Mouse (Mus musculus) stomach, embryonic 16.5 days (tissue): Measurements from ENCODE around the gene Trex2. TPM values are rescaled to one million over a fixed set of nuclear protein-coding genes. Genes with fewer than 3 reads are reported as not detected.
"Not testable (repeated sequence)": the region's sequence is repeated elsewhere in the genome, so short reads cannot be mapped to it uniquely, and the experiment has no call there.

Source experiments
- ATAC-seq: fragments of 200-750 bp; cut with Nextera tagmentation; 2 replicates; pipeline ENCODE4 v1.8.0; 2017; ENCODE audit warnings: moderate number of reproducible peaks, moderate TSS enrichment; ENCODE audit not compliant: insufficient read depth, low FRiP score
- H3K27ac ChIP-seq: fragments of 300-500 bp; sonication (generic); 2 replicates; pipeline ENCODE4 v1.5.1; 2014; ENCODE audit warnings: low read length
- H3K27me3 ChIP-seq: fragments of 300-500 bp; sonication (generic); 2 replicates; pipeline ENCODE4 v1.6.1; 2014; ENCODE audit warnings: low read length, control low read depth, mixed read lengths; ENCODE audit not compliant: control insufficient read depth, insufficient read depth
- H3K36me3 ChIP-seq: fragments of 300-500 bp; sonication (generic); 2 replicates; pipeline ENCODE4 v1.6.1; 2014; ENCODE audit warnings: low read length; ENCODE audit not compliant: control insufficient read depth, insufficient read depth
- H3K4me1 ChIP-seq: fragments of 300-500 bp; sonication (generic); 2 replicates; pipeline ENCODE4 v1.6.1; 2014; ENCODE audit warnings: low read length, control low read depth, mixed read lengths; ENCODE audit not compliant: control insufficient read depth, insufficient read depth
- H3K4me2 ChIP-seq: fragments of 300-500 bp; sonication (generic); 2 replicates; pipeline ENCODE4 v1.6.1; 2014; ENCODE audit warnings: low read depth, low read length, mixed read lengths
- H3K4me3 ChIP-seq: fragments of 300-500 bp; sonication (generic); replicated peaks from 2 replicates; pipeline ENCODE4 v1.5.1; 2014; ENCODE audit warnings: mild to moderate bottlenecking, low read length
- H3K9ac ChIP-seq: fragments of 300-500 bp; sonication (generic); 2 replicates; pipeline ENCODE4 v1.6.1; 2014; ENCODE audit warnings: low read length
- H3K9me3 ChIP-seq: fragments of 300-500 bp; sonication (generic); replicated peaks from 2 replicates; pipeline ENCODE4 v1.6.1; 2016; ENCODE audit warnings: low read length, control low read depth; ENCODE audit not compliant: control insufficient read depth
- WGBS: fragments of 180-500 bp; shearing (Covaris S2); extraction: QIAGEN DNeasy Blood & Tissue Kit; methylation state at CpG from one replicate; pipeline ENCODE4 v1.1.7; 2014; 5-methylcytosine and 5-hydroxymethylcytosine counted together
- polyA plus RNA-seq: library from polyadenylated mRNA; unstranded; fragments of >200 nt; fragmentation: Nextera tagmentation; extraction: Ambion mirVana; gene quantifications from 2 replicates; pipeline ENCODE4 v1.2.1, GENCODE M21; 2015

The Trex2 gene
- polyA plus RNA-seq, 1 experiment from 2014 or later, result 12.3 TPM

- not testable (repeated sequence) for H3K4me1 ChIP-seq, H3K27me3 ChIP-seq, H3K27ac ChIP-seq, H3K4me3 ChIP-seq, H3K9ac ChIP-seq, H3K4me2 ChIP-seq, H3K36me3 ChIP-seq, ATAC-seq, H3K9me3 ChIP-seq
- WGBS, result 58% methylated on average over 1 of the region's 2 CpGs
Observed at GRCm38 (mm10) chrX:73398636-73399035, 36.5 kb downstream of the Trex2 start, which contains the start of gene Gm18336. Gene Gm18336, minus strand, starts transcription at chrX:73398736.

DNA sequence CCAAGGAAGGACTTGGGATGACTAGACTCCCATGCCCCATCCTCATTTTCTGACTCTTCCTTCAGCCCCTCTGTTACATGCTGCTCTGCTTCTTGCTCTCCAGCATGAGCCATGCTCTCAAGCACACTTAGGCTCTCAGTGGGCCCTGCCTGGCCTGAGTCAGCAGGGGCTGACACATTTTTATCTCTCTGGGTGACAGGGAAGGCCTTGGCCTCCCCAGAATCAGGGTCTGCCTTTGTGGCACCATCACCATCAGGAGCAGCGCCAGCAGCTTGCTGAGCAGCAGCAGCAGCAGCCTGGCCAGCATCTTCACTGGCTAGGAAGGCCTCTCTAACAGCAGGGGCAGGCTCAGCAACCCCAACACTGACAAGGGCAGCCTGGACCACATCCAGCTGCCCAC lies 38.7 kb downstream of the Trex2 start:
- H3K9me3 ChIP-seq, result no peaks in the 10 kb centered on the region
- 69% methylated on average over 1 of the region's 1 CpGs for WGBS
- no peaks in the 10 kb centered on the region for H3K4me1 ChIP-seq
- no peaks in the 10 kb centered on the region for H3K36me3 ChIP-seq
- H3K4me2 ChIP-seq, result no peak overlapping the region
- H3K27ac ChIP-seq, result no peak overlapping the region
- no peaks in the 10 kb centered on the region; the same call in 1 of the 2 replicates for H3K27me3 ChIP-seq
- no peak overlapping the region for H3K9ac ChIP-seq
- H3K4me3 ChIP-seq, result no peak overlapping the region
- no peak for ATAC-seq

DNA sequence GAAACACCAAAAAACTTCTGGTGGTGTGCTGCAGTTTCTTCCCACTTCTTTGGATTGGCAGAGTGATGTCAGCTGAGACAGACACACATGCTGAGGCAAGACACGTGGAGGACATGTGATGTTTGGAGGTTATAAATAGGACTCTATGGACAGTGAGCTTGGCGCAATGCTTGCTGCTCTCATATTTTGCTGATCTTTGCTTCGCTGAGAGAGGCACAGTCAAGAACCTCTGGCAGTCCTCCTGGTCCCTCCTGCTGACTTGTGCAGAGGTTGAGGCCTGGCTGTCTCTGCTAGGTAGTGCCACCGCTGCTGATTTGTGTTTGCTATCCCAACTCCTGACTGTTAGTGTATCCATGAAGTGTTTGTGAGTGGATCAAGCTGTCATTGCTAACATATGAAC lies 43.7 kb downstream of the Trex2 start:
- Histone ChIP-seq H3K27me3 (no peaks in the 10 kb centered on the region; the same call in 1 of the 2 replicates), H3K4me2 (no peak overlapping the region), H3K27ac (no peak overlapping the region), H3K4me3 (no peak overlapping the region), H3K9me3 (no peaks in the 10 kb centered on the region), H3K4me1 (no peaks in the 10 kb centered on the region), H3K9ac (no peak overlapping the region), H3K36me3 (no peaks in the 10 kb centered on the region)
- 75% methylated on average over 4 of the region's 4 CpGs for WGBS
- ATAC-seq, result no peak

DNA sequence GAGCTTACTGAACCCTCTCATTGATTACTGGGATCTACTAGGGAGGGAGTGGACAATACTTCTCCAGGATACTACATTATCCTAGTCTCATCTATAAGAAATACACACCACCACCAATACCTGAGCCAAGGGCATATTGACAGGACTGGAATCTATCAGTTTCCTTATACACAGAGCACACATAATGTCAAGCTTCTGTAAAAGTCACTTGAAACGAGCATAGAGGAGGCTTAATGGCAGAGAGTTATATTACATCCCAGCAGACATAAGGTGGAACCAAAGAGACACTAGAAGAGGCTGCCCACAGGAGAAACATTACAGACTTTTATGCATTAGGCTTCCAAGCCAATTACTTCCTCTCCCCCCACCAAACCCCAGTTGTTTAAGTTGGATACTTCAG lies 50.2 kb downstream of the Trex2 start:
- no peak for ATAC-seq
- Histone ChIP-seq H3K9me3 (no peaks in the 10 kb centered on the region), H3K4me1 (no peaks in the 10 kb centered on the region), H3K4me2 (no peak overlapping the region), H3K27ac (no peak overlapping the region), H3K4me3 (no peak overlapping the region), H3K36me3 (no peaks in the 10 kb centered on the region), H3K9ac (no peak overlapping the region), H3K27me3 (no peaks in the 10 kb centered on the region)
- whole genome bisulfite sequencing, result 15% methylated on average over 1 of the region's 1 CpGs

- WGBS, result 72% methylated on average over 6 of the region's 6 CpGs
- no peak overlapping the region for H3K4me3 ChIP-seq
- no peak overlapping the region for H3K4me2 ChIP-seq
- H3K9me3 ChIP-seq, result no peaks in the 10 kb centered on the region
- H3K36me3 ChIP-seq, result no peaks in the 10 kb centered on the region
- H3K4me1 ChIP-seq, result no peaks in the 10 kb centered on the region
- no peak overlapping the region for H3K9ac ChIP-seq
- ATAC-seq, result no peak
- no peak overlapping the region for H3K27ac ChIP-seq
- H3K27me3 ChIP-seq, result no peaks in the 10 kb centered on the region; the same call in 1 of the 2 replicates
Observed at GRCm38 (mm10) chrX:73384419-73384818, 50.7 kb downstream of the Trex2 start.

Other genes with a start within 250 kb of the Trex2 start
- 9.6 and 12.5 TPM in 2 replicates for gene Xlr3b, start 243.1 kb downstream of the Trex2 start, polyA plus RNA-seq
- 0.90 and 1.8 TPM in 2 replicates for gene Xlr4b, start 221.0 kb downstream of the Trex2 start, polyA plus RNA-seq
- gene F8a, start 207.1 kb downstream of the Trex2 start, polyA plus RNA-seq, result 12.8 and 14.7 TPM in 2 replicates
- 0.67 and 0.93 TPM in 2 replicates for gene Xlr4c, start 192.2 kb downstream of the Trex2 start, polyA plus RNA-seq
- gene Xlr3c, start 170.0 kb downstream of the Trex2 start, polyA plus RNA-seq, result not detected in 2 replicates
- gene Xlr5a, start 142.4 kb downstream of the Trex2 start, polyA plus RNA-seq, result 0.12 and 0.31 TPM in 2 replicates
- not detected in 2 replicates for gene Xlr5c, start 142.4 kb downstream of the Trex2 start, polyA plus RNA-seq
- gene Gm45015, start 98.5 kb downstream of the Trex2 start, polyA plus RNA-seq, result not detected in 2 replicates
- 13.5 and 14.7 TPM in 2 replicates for gene Zfp275, start 92.7 kb downstream of the Trex2 start, polyA plus RNA-seq
- not detected in 2 replicates for gene Gm18336, start 36.6 kb downstream of the Trex2 start, polyA plus RNA-seq
- gene Zfp92, start 24.2 kb downstream of the Trex2 start, polyA plus RNA-seq, result 0.11 and 0.30 TPM in 2 replicates
- 49.6 and 50.9 TPM in 2 replicates for gene Haus7, start 23.7 kb upstream of the Trex2 start, polyA plus RNA-seq
- 87.2 and 114 TPM in 2 replicates for gene Bgn, start 48.3 kb upstream of the Trex2 start, polyA plus RNA-seq
- 0.26 and 0.59 TPM in 2 replicates for gene Atp2b3, start 67.7 kb upstream of the Trex2 start, polyA plus RNA-seq
- gene Dusp9, start 204.1 kb upstream of the Trex2 start, polyA plus RNA-seq, result 8.2 and 9.0 TPM in 2 replicates
- 22.4 and 24.4 TPM in 2 replicates for gene Pnck, start 224.8 kb upstream of the Trex2 start, polyA plus RNA-seq
- gene Slc6a8, start 237.8 kb upstream of the Trex2 start, polyA plus RNA-seq, result 6.7 and 7.1 TPM in 2 replicates